Mouse (Mus musculus) cerebellum, adult 2 months (tissue): ENCODE measurements around the gene Moap1. TPM values are rescaled to one million over a fixed set of nuclear protein-coding genes. Genes with fewer than 3 reads are reported as not detected.

Source experiments
- DNase-seq, 2 experiments: peaks; one replicate each; pipeline ENCODE4 v3.0.0; 2021
- H3K27ac ChIP-seq: fragments of 200-500 bp; 2 replicates; pipeline ENCODE4 v1.5.1; 2012; ENCODE audit warnings: low read length, control low read depth, inconsistent platforms; ENCODE audit not compliant: insufficient read depth
- H3K27me3 ChIP-seq: fragments of 200-500 bp; 2 replicates; pipeline ENCODE4 v1.6.1; 2012; ENCODE audit warnings: inconsistent platforms, mild to moderate bottlenecking, low read length, moderate library complexity; ENCODE audit not compliant: control insufficient read depth, insufficient read depth
- H3K4me1 ChIP-seq: fragments of 200-500 bp; 2 replicates; pipeline ENCODE4 v1.6.1; 2011; ENCODE audit warnings: low read length; ENCODE audit not compliant: control insufficient read depth, insufficient read depth
- H3K4me3 ChIP-seq: fragments of 200-500 bp; replicated peaks from 2 replicates; pipeline ENCODE3; 2011; ENCODE audit warnings: mild to moderate bottlenecking, low read depth, low read length, control low read depth; ENCODE audit not compliant: insufficient read depth
- CTCF ChIP-seq: fragments of 200-500 bp; IDR thresholded peaks from 2 replicates; pipeline ENCODE4 v1.5.1; 2011; ENCODE audit warnings: low read depth, mild to moderate bottlenecking, control low read depth, low read length, moderate library complexity, borderline replicate concordance; ENCODE audit not compliant: insufficient read depth
- POLR2A ChIP-seq: fragments of 200-500 bp; IDR thresholded peaks from 2 replicates; pipeline ENCODE4 v1.6.1; 2011; ENCODE audit warnings: low read length, control low read depth, borderline replicate concordance; ENCODE audit not compliant: insufficient read depth
- WGBS: fragments of 180-500 bp; shearing (Covaris S2); methylation state at CpG from one replicate; pipeline ENCODE4 v1.1.7; 2018; 5-methylcytosine and 5-hydroxymethylcytosine counted together
- polyA plus RNA-seq: library from polyadenylated mRNA; depleted of rRNA; stranded (reverse); fragments of >200 nt; gene quantifications from 2 replicates; pipeline ENCODE4 v1.2.3, GENCODE M21; 2012

Moap1 gene
- polyA plus RNA-seq, 1 experiment = 11.9 TPM

- DNase-seq = no peak
- H3K4me3 ChIP-seq = no peak overlapping the region
- H3K4me1 ChIP-seq = peaks cover 6% of the 10 kb centered on the region
- WGBS = 86% methylated on average over 14 of the region's 14 CpGs
- no peaks in the 10 kb centered on the region for H3K27me3 ChIP-seq
- H3K27ac ChIP-seq = no peak overlapping the region
- TF ChIP-seq CTCF = no peak
- TF ChIP-seq POLR2A = no peak
These were observed 32.6 kb upstream of the Moap1 start for GRCm38 (mm10) chr12:102776035-102776434.

GRCm38 (mm10) chr12:102772676-102773075 lies 29.2 kb upstream of the Moap1 start:
- no peak overlapping the region for H3K27ac ChIP-seq
- DNase-seq = no peak
- no peak overlapping the region for H3K4me3 ChIP-seq
- no peaks in the 10 kb centered on the region for H3K27me3 ChIP-seq
- TF ChIP-seq CTCF (no peak), POLR2A (no peak)
- no peaks in the 10 kb centered on the region; the same call in 1 of the 2 replicates for H3K4me1 ChIP-seq
- WGBS = 90% methylated on average over 5 of the region's 5 CpGs

- DNase-seq = no peak
- H3K27ac ChIP-seq = no peak overlapping the region
- H3K4me1 ChIP-seq = no peaks in the 10 kb centered on the region
- TF ChIP-seq CTCF (no peak), POLR2A (no peak)
- WGBS = 98% methylated on average over 8 of the region's 8 CpGs
- H3K27me3 ChIP-seq = no peaks in the 10 kb centered on the region
- H3K4me3 ChIP-seq = no peak overlapping the region
These were observed 28.1 kb upstream of the Moap1 start for GRCm38 (mm10) chr12:102771601-102772000.

- WGBS = 83% methylated on average over 4 of the region's 4 CpGs
- Histone ChIP-seq H3K27ac (no peak overlapping the region), H3K4me3 (no peak overlapping the region), H3K4me1 (no peaks in the 10 kb centered on the region), H3K27me3 (no peaks in the 10 kb centered on the region)
- no peak for DNase-seq
- TF ChIP-seq CTCF = no peak
- TF ChIP-seq POLR2A = no peak
These were observed 25.5 kb upstream of the Moap1 start for GRCm38 (mm10) chr12:102769000-102769399.

- Histone ChIP-seq H3K4me1 (peaks cover 4% of the 10 kb centered on the region), H3K27me3 (no peaks in the 10 kb centered on the region), H3K27ac (no peak overlapping the region), H3K4me3 (no peak overlapping the region)
- DNase-seq = no peak
- TF ChIP-seq POLR2A (no peak), CTCF (no peak)
These were observed 20.2 kb upstream of the Moap1 start for GRCm38 (mm10) chr12:102763696-102764095.

GRCm38 (mm10) chr12:102761668-102762067 lies 18.2 kb upstream of the Moap1 start:
- Histone ChIP-seq H3K4me3 (no peak overlapping the region), H3K27ac (no peak overlapping the region), H3K27me3 (no peaks in the 10 kb centered on the region), H3K4me1 (peaks cover 5% of the 10 kb centered on the region)
- DNase-seq = no peak
- no peak for TF ChIP-seq CTCF
- no peak for TF ChIP-seq POLR2A
- WGBS = 91% methylated on average over 3 of the region's 3 CpGs

GRCm38 (mm10) chr12:102758936-102759335 lies 15.5 kb upstream of the Moap1 start:
- Histone ChIP-seq H3K27ac (no peak overlapping the region), H3K4me3 (peak overlapping the region; percentile 88), H3K4me1 (peaks cover 5% of the 10 kb centered on the region), H3K27me3 (no peaks in the 10 kb centered on the region)
- no peak for TF ChIP-seq CTCF
- no peak for TF ChIP-seq POLR2A
- DNase-seq = no peak
- WGBS = 2% methylated on average over 5 of the region's 5 CpGs

GRCm38 (mm10) chr12:102758403-102758756 lies 14.9 kb upstream of the Moap1 start, which contains the start of gene Gm20604:
TSS of gene Gm20604 (minus strand) at chr12:102758672.
- no peak for DNase-seq
- peak within 1 kb of the TSS; percentile 88 for H3K4me3 ChIP-seq
- no peak for TF ChIP-seq POLR2A
- TF ChIP-seq CTCF = no peak
- no peaks in the 10 kb centered on the region for H3K27me3 ChIP-seq
- WGBS = under 1% methylated on average over 10 of the region's 10 CpGs
- H3K27ac ChIP-seq = 0 out of 2 replicates have a peak within 1 kb of the TSS, but pooled peaks have one; percentile 23
- H3K4me1 ChIP-seq = peaks cover 5% of the 10 kb centered on the region
